Mouse (Mus musculus) erythroblast, embryonic 14.5 days (primary cell): ENCODE data around the gene Slc16a2.

Source experiments
- GATA1 ChIP-seq: IDR thresholded peaks from 2 replicates; pipeline ENCODE4 v1.6.1; 2012; ENCODE audit warnings: low read length, inconsistent platforms, mixed read lengths
- TAL1 ChIP-seq: IDR thresholded peaks from 3 replicates; pipeline ENCODE4 v1.6.1; 2012; ENCODE audit warnings: low read length, inconsistent platforms, mixed read lengths

DNA sequence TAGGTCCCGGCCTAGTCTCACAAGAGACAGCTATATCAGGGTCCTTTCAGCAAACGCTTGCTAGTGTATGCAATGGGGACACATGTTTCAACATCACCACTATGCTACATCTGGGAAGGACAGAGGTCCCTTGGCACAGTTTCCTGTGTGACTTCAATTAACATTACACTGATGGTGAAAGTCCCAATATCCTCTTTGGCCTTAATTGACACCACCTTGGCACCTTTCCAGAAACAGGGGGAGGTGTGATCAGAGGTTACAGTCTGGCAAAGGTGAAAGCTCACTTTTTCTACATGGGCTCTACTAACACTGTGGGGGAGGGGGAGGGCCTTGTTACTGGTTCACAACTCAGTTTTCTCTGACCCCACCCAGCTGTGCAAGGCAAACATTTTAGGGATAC lies 99.3 kb downstream of the Slc16a2 start:
- TF ChIP-seq TAL1 (no peak), GATA1 (no peak)
